Mouse (Mus musculus) liver, adult (tissue): Measurements from ENCODE around the gene Hspa2.

ENCODE experiments used
- GATA4 ChIP-seq: IDR thresholded peaks from 2 replicates; pipeline ENCODE4 v1.6.1; 2014; ENCODE audit warnings: mild to moderate bottlenecking, low read length; ENCODE audit not compliant: insufficient replicate concordance

Hspa2 gene

DNA sequence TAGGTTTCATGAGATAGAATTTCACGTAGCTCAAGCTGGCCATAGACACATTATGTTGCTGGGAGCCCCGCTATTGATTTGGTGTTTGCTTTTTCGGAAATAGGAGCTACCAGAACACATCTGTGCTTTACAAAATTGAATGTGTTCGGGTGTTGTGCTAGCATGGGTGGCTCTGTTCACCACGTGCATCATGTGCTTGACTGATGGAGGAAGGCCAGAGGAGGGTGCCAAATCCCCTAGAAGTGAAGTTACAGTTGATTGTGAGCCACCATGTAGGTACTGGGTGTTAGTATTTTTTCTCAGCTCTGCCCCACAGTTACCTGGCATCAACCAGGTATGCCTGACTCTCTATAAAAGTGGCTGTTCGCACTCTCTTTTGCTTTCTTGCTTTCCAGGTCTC, 40.9 kb downstream of the Hspa2 start:
- TF ChIP-seq GATA4 = no peak

DNA sequence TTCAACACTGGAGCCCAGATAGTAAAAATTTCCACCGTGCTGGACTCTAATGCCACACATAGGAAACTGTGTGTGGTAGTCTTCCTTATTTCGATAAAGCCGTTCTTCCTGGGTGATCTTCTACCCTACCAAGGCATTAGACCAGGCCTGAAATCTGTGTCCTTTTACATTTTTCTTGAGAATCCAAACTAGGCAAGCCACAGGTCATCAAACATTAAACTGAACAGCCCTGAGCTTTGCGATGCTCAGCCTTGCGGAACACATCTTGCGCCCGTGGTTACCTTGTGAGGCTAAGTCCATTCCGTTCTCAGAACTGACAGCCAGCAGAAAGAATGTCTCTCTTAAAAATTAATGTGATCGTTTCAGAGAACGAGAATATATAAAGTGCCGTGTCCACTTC, 42.2 kb downstream of the Hspa2 start:
- no peak for TF ChIP-seq GATA4

DNA sequence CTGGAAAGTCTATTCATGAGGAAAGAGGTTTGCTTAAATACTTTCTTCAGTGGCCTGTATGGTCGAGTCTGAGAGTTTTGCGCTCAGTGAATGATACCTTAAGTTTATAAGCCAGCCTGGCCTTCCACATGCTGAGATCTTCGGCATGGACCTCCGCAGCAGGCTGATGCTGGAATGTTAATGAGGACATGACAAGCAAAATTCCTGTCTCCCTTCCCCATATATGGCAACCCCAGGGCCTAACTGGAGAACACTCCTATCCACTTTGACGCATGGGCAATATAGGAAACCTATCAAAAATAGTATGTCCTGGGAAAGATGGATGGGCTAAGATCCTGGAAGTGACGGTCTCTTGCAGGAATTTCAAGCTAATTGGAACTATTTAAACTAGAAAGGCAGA, 44.2 kb downstream of the Hspa2 start:
- no peak for TF ChIP-seq GATA4

DNA sequence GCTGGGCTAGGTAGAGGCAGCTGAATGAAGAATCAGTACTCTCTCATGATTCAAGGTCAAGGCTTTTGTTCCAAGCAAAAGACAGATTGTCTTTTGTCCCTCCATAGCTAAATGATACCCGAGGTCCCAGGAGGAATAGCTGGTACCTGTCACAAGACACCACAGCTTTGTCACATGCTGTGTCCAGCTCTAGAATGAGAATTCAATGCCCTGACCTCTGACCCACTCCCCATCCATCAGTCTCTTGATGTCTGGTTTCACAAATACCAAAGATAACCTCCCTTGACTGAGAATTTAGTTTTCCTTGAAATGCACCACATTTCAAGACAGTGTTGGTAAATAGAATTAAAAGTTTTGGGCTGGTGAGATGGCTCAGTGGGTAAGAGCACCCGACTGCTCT, 48.2 kb downstream of the Hspa2 start:
- TF ChIP-seq GATA4 = no peak
